Mouse (Mus musculus) CD4-positive helper T cell, adult 2 months (primary cell): ENCODE measurements at regions not wholly inside any gene's neighbourhood (a gene's known extent, or its start where the extent isn't known, plus 50 kb on each side); places are given as distances from the start of the nearest gene placed in this dataset.

Source experiments
- DNase-seq: peaks from one replicate; pipeline ENCODE4 v3.0.0-alpha.2; 2012; ENCODE audit warnings: low read depth, missing footprints, low spot score

DNA sequence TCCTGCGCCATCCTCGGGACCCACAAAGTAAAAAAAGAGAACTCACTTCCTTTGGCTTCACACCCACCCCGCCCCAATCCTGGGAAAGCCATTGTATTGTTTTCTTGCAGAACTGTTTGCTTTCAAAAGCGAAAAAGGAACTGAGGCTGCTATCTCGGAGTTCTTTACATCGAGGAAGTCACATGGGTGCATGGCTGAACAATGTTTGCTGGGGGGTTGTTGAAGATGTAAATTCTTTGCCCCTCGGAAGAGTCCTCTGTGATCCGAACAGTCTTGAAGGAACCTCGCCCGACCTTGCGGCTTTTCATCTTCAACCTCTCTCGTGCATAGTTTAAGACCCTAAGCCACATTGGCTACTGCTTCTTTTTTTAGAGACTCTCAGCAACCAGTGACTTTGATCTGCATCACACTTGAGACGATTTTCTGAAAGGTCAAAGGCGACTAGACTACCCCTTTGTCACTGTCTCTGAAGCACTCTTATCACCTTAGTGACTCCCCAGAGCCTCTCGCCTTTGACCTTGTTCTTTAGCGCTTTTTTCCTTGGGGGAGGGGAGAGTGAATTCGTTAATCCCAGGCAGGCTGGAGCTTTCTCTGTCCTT, 197.9 kb downstream of the Dusp6 start:
- peak; percentile 51 for DNase-seq

DNA sequence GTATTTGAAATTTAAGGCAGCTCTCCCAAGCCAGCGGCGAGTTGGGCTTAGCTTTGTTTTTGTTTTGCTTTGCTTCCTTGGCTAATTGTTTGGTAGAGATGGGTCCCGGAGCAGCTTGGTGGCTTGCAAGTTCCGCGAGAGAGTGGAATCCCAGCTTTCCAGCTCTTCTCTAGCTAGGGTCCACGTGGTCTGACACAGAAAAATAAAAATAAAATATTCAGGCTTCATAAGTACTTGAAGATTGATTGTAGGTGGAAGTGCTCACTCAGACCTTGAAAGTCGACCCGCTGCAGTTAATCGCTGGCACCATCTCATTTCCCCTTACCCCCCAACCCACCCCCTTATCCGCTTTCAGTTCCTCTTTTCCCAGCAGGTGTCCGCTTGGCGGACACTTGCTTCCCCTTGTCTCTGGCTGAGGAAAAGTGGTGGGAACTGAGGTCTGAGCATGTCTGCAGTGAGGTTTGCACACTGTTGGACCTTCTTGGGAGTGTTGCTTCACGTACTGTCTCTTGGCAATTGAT, 198.5 kb downstream of the Dusp6 start:
- DNase-seq = peak; percentile 47

DNA sequence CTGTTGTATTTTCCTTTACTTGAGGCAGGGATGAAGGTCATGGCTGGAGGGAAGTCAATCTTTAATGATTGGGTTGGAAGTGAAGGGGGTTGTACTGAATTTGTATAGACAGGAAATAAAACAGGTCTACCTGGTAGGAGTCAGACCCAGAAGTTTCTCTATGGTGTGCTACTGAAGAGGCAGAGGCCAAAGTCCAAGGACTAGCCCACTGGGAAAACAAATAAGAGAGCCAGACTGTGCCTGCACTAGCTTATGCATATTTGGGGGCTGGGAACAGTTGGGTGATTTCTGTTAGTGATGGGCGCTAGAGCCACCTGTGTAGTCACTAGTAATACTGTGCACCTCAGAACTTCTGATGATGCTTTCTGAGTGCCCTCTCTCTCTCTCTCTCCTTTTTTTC, 203.7 kb downstream of the Dusp6 start:
- no peak for DNase-seq

DNA sequence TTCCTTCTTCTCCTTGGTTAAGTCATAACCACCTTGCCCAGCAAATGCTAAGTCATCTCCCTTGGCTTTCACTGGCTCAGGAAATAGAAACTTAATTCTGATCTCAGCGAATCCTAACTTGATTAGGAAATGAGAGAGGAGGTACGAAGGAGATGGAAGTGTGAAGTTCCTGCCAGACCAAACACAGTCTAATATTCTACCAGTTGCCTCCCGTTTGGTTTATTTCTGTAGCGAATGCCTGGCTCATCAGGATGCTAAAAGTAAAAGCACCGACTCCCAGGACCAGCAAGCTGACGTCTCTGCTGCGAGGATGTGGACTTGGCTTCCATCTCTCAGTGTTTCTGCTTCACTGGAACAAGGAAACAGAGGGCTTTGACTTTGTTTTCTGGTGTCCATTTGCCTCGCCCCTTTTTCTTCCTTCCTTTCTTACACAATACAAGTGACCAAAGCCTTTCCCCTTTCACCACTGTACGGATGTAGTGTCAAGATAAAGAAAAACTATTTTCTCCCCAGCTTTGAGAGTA, 204.3 kb downstream of the Dusp6 start:
- DNase-seq = no peak

DNA sequence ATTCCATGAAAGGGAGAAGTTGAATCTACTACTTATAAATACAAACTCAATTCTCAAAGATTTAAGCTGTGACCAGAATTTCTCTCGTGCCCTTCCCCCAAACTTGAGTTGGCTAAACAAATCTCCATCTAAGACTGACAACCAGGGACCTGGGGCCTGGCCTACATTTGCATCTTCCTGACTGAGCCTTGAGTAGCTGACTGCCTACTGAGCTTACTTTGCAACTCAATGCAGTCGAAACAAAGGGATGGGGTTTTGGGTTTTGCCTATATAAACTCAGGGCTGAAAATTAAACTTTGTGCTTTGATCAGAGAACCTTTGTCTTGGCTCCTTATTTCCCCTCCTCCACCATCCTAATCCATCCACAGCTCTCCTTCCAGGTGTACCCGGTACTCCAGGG, 205.9 kb downstream of the Dusp6 start:
- no peak for DNase-seq

DNA sequence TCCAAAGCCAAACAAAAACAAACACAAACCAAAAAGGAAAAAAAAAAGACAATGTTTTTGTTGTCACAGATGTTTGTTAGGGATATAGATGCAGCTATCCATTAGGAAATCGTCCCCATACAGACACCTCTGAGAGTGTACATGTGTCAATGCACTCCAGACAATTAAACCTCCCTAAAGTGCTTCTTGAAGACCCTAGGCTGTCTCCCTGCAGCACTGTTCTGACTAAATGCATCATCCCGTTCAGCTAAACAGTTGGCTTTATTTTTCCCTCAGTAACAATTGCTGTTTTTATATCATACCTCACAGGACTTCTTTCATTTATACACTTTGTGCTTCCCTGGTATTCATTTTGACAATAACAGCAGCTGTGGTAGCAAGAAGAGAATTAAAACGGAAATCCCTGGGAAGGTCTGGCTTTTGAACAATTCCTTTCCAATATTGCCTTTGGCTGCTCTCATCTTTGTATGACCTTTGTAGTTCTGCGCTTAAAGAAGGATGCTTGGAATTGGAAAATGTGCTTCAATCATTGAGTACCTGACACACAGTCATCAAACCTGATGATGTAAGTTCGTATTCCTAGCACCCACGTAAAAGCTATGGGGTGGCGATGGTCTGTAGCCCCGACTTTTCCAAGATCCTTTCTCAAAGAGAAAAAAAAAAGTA, 208.9 kb downstream of the Dusp6 start:
- no peak for DNase-seq

DNA sequence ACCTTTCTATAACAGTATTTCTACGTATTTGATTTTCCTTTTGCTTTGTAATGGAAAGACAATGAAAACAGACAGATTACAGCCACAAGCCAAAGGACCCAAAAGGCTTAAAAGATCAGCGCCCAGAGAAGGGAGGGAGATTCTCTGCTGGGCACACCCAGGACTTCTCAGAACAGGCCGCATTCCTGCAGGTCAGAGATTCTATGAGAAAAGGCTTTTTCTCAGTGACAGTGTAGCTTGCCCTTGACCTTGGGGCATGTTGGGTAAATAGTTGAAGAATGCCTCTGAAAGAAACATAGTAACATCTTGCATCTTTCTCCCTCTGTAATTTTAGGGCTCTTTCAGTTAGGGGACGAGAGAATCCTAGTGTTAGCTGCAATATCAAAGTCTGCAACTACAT, 209.8 kb downstream of the Dusp6 start:
- no peak for DNase-seq

DNA sequence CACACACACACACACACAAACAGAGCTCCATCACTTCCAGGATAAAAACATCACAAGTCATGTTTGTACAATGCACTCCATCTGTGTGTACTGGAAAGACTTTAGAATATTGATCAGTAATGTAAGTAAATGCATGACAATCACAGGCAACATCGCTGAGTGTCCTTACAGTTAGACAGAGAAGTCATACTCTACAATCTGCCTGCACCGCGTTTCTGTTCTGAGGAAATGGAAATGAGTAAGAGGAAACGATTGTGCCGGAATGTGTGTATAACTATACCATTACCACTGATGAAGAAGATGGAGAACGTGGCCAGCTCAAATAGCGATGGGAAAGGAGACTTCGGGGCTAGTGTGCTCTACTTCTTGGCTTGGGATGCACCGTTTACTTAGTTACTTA, 210.7 kb downstream of the Dusp6 start:
- DNase-seq = no peak

DNA sequence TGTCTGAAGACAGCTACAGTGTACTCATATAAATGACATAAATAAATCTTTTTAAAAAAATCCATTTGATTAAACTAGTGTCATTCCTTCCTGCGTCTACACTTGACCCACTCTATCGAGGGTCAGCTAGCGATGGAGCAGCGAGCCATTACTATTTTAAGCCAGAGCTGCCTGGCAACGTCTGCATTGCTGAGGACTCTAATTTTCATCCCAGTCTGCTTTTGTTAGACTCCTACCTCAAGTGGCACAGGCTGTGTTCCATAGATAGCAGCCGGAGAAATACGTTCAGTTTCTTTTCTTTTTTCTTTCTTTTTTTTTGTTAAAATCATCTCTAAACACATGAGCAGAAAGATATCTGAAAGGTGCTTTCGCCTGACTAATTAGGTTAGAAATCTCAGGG, 211.5 kb downstream of the Dusp6 start:
- no peak for DNase-seq

DNA sequence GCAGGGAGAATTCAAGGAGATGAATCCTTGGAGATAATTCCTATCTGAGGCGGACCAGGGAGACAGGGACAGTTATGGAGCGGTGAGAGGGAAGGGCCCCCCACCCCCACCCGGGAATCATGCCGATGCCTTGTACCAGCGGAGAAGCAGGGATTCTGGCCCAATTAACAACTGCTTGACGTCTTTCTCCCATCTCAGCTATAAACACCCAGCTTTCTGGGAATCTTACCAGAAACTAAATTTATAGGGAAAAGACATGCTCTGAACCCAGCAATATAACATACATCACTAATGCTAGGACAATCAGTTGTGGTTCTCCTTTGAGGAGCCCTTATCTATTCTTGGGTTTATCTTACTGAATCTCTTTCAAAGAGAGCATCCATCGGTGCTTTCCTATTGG, 213.2 kb downstream of the Dusp6 start:
- DNase-seq = no peak

DNA sequence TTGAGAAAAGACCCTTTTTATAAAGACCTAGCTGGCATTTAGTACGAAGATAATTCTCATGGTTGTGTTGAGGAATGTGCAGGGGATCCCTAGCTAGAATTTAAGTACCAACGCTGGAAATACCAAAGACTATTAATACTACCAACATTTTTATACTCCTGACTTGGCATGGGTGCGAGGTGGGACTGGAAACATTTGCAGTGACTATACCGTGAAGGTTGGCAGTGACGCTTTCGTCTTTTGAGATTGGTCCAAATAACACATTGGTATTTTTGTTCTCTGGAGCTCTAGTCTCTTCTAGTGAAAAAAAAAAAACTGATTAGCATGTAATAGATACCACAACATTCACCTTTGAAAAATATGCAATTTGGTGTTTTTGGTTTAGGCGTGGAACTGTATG, 213.7 kb downstream of the Dusp6 start:
- DNase-seq = no peak

DNA sequence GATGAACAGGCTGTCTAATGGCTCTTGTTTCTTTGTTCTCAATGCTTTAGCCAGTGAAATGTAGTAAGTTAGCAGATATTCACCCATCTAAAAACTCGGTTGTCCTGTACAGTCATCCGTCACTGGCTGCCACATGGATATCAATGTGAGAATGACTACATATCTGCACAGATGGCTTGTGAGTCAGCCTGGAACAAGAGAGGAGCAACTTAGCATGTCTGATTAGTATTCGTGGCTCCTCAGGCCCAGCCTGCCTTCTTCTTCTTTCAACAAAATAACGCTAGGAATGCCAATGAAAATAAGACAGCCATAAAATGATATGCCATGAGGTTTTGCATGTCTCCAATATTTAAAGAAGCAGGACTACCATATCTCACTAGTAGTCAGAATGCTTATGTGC, 217.5 kb downstream of the Dusp6 start:
- DNase-seq = no peak

DNA sequence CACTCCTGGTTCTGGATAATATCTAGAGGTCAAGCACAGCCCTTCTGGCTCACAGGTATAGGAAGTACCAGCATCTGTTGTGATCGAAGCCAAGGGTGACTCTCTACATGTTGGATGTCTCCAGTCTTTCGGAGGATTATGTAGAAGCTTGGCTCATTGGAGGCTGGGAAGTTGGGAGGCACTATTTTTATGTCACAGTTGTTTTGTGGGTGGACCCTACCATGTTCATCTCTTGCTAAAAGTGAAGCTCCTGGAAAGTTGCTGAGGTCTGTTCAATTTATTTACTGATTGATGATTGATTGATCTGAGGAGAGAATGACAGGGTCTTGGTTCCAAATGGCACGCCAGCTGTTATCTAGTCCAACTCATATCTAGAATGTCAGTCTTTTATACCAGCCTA, 219.0 kb downstream of the Dusp6 start:
- no peak for DNase-seq

DNA sequence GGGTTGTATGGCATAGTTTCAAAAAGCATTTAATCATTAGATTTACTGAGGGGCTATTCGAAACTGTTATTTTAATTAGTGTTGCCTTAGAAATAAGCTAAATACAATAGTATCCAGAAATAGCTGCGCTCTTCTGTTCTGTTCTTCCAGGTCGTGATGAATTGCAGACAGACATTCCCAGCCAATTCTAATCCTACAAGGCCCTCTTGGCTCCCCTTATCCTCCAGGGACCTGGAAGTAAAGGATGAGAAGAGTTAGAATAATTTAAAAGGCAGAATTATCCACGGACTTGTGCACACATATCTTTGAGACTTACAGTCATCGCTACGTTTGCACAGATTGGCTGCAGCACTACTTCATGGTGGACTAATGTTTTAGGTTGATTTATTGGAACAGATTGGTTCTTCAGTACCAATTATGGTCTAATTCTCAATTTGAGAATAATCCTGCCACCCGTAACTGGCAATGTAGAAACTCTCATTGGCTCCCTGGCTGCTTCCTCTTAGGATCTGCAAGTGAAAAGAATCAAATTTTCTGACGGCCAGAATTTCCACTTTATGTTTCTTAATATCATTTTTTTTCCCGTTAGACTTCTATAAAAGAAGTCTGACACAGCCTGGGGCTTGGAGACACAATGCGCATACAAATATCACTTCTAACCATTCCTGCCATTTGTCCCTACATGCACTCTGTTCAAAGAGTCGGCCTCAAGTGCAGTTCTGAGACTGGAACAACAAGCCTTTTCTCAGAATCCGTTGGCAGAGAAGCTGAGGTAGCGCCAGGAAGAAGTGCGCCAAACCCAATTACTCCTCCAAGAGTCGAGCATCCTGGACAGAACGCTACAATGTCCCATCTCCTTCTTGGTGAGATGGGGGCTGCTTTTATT, 225.4 kb downstream of the Dusp6 start:
- DNase-seq = no peak

DNA sequence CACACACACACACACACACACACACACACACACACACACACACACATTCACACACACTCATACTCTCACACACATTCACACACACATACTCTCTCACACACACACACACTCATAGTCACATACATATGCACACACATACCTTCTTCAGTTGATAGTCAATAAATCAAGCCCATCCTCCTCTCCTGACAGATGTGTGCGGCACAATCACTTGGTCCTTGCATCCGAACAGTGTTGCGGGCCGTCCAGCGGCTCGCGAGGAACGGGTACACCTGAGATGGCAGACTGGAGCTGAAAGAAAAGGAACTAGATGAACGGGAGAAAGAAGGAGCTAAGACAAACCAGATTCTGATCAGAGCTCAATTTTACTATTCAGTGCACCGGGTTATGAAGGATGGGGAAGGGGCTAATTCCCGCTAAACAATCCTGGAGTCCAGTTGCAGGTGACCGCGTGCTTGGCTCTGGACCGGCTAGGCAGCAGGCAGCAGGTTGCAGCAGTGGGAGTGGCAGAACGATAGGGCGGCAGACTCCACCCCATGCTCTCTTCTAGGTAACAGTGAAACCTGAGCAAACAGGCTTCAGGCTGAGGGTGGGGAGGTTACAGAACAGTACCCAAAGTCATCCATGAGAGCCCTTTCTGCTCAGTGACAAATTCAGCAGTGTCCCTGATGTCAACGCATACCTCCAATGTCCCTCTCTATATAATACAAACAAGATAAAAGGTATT, 247.8 kb downstream of the Csl start:
- DNase-seq = no peak

DNA sequence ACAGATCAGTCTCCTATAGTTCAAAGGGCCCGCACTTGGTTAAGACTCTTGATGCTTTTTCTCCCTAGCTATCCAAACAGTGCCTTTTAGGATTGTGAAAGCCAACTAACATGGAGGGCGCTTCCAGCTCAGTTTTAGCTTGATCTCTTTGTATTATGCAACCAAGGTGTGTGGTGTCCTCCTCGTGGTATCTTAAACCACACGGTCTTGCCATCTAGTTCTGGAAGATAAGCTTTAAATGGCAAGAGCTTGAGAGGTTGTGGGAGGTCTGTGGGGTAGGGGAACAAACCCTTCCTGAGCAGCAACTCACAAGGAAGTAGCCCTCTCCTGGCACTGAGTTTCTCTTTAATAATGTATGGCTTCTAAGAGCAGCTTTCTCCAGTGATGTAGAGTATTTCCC, 241.5 kb downstream of the Csl start:
- no peak for DNase-seq

DNA sequence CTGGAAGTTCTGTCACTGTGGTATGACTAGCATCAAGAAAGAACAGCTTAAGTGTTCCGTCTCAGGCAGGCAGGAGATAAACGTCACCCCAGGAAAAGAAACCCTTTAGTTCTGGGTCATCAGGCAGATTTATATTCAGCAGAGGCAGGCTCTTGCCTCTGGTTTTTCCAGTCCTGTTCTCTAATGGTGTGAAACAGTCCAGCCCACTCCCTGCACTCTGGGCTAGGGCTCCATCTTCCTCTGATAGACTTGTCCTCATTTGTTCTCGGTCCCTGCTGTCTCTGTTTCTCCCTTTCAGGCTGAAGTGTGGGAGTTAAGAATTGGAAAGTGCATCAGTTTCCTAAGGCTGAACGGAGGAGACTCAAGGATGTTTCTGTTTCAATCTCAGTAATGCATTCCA, 240.0 kb downstream of the Csl start:
- DNase-seq = no peak

DNA sequence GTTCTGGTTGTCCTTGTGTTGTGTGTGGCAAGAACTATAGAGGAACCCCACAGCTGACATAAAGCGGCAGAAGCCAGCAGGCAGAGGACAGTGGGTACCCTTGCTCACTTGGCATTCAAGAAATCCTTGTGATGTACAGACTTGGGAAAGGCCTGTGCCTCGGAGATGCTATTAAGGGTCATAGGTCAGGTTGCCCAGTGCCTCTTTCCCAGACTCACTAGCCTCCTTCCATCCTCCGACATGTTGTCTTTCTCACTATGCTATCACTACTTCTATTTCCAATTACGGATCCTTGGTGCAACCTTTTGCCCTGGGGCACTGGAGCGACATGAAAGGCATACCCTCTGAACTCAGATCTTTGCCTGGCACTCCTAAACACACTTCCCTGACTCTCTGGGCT, 235.6 kb downstream of the Csl start:
- no peak for DNase-seq

DNA sequence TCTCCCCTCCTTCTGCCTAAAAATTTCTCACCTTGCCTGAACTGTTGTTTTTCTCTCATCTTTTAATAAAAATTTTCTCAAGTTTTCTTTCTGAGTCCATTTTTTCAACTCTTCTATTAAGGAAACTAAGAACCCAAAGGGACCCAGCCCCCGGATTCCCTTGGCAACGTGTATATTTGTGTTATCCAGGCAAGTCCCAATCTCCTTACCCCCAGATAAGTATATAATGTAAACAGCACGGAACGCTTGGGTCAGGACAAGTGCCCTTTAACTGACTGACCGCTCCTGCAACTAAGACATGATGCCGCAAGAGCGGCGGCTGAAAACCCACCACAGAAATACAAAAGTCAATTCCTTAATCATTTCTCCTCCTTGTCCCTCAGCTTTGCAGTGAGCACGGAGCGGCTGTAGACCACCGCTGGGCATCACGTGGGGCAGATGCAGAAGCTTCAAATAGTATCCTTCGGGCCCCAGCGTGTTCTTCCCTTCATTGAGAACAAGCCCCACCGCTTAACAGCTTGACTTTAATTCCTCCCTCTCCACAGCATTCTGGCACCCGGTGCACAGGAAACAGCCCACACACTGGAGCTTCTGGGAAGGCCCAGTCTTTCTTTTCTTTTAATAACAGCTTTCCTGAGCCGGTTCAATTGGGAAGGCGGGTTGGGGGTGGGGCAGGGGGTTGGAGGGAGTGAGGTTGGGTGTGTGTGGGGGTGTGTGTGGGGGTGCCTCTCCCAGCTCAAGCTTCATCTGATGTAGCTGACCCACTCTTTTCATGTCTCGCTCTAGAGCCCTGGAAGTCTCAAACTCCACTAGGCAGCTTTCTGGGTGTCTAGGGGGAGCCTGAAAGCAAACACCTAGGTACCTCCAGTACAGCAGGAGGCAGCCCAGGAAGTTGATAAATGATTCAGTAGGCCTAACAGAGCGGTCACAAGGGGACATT, 234.9 kb downstream of the Csl start:
- no peak for DNase-seq

DNA sequence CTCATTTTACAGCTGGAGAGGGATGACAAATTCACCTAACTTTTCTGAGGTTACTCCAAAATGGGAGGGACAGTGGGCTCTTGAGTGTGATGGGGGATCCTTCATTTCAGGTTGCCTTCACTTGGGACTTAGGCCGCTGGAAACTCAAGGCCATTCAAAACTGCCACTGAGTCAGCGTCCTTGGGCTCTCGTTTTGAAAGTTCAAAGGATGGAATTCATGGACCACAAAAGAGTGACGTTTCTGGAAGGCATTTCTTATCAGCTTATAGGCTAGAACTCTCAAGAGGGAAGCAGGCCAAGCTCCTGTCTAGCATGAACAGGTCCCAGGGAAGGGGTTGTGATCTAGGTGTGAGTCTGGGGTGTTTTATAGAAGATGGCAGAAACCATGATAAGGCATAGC, 233.3 kb downstream of the Csl start:
- no peak for DNase-seq

DNA sequence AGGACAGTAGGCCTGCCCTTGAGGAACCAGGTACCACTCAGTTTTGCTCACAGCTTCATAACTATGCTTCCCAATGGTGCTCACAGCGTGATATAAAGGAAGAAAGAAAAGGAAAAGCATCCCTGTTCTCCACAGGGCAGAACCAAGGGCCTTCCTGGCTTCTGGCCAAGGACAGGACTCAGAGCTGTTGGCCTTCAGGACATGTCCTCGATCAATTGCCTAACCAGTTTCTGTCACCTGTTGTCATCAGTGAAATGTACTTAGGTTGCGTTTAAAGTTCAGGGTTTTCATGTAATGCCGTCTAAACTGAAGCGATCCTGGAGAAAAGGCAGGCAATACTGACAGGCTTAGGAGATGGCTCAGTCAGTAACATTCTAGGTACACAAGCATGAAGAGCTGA, 232.9 kb downstream of the Csl start:
- DNase-seq = no peak
